Mouse (Mus musculus): ENCODE measurements around the gene Mccc1.

DNA sequence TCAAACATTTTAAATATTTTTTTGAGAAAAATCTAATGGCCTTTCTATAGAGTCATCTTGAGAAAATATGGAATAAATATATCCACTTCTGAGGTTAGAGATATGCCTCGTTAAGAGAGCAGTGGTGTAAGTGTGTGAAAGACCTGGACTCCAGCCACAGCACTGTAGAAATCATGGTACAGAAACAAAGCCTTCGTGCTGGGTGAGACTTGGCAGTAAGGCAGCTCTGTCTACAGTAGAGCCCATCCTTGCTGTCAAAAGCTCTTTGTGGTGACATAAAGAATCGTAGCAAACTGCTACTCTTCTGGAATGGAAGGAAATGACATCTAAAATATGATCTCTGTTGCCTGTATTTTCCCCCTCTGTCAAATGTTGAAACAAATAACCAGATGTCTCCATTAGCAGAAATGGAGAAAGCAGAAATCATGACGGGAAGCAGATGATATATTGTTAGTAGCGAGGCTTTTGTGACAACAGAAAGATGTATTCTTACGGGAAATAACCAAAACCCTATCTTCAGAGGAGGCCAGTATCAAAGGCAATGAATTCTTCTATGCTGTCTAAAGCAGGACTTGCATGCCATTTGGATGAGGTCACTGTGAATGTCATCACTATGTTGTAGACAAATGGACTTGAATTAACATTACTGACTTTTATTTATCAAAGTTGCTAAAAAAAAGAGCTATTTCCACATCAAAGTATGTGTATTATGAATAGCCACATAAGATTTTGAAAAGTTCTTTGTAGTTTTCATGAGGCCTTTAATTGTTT, 31.4 kb upstream of the Mccc1 start:
- TF ChIP-seq CTCF (IDR thresholded peaks at IDR 0.05; ENCODE audit: low read depth, low read length) (no peak), POLR2A (IDR thresholded peaks at IDR 0.05; ENCODE audit: borderline replicate concordance, low read depth, low read length) (no peak)

Measured in bone marrow macrophage, adult 2 months (primary cell).